Mouse (Mus musculus) E14TG2a.4 (cell line): ENCODE results near the gene Clec9a.

ENCODE experiments used
- H3K27me3 ChIP-seq: 2 replicates; pipeline ENCODE4 v1.6.1; 2014; ENCODE audit warnings: low read length, control low read depth; ENCODE audit not compliant: insufficient read depth
- H3K36me3 ChIP-seq: 2 replicates; pipeline ENCODE4 v1.6.1; 2014; ENCODE audit warnings: low read length, control low read depth; ENCODE audit not compliant: insufficient read depth
- H3K4me1 ChIP-seq: replicated peaks from 2 replicates; pipeline ENCODE4 v1.6.1; 2014; ENCODE audit warnings: low read depth, low read length, control low read depth
- H3K4me3 ChIP-seq: replicated peaks from 2 replicates; pipeline ENCODE4 v1.5.1; 2014; ENCODE audit warnings: mild to moderate bottlenecking, low read length
- H3K9me3 ChIP-seq: 2 replicates; pipeline ENCODE4 v1.6.1; 2014; ENCODE audit warnings: low read length, control low read depth
- CTCF ChIP-seq: conservative IDR thresholded peaks from 2 replicates; pipeline ENCODE4 v1.5.1; 2014; ENCODE audit warnings: low read length
- NANOG ChIP-seq: IDR thresholded peaks from 2 replicates; pipeline ENCODE4 v1.6.1; 2014; ENCODE audit warnings: borderline replicate concordance, low read length, mixed read lengths
- POU5F1 ChIP-seq: IDR thresholded peaks from 2 replicates; pipeline ENCODE4 v1.6.1; 2014; ENCODE audit warnings: low read length, borderline replicate concordance

The Clec9a gene

GRCm38 (mm10) chr6:129385000-129385399, 23.7 kb upstream of the Clec9a start:
- Histone ChIP-seq H3K4me1 (0 out of 2 replicates have a peak, but pooled peaks cover 3% of the 10 kb centered on the region), H3K4me3 (no peak overlapping the region), H3K27me3 (no peaks in the 10 kb centered on the region), H3K36me3 (no peaks in the 10 kb centered on the region), H3K9me3 (no peaks in the 10 kb centered on the region)
- TF ChIP-seq CTCF (no peak), NANOG (no peak), POU5F1 (no peak)

DNA sequence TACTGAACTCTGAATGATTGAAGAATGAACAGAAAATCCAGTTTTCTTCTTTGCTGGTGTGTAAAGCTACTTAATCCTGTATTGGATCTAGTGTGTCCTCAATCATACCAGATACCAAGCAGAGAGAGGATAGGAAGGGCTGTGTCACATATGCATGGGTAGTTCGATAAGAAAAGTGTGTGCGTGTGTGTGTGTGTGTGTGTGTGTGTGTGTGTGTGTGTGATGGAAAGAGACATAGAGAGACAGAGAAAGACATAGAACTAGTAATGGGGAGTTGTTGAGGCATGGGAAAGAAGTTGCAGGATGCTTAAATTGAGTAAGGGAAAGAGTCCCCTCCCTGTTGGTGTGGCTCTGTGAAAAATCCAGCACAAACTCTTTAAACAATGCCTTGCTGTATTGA, 22.9 kb upstream of the Clec9a start, which contains the start of gene Clec12b:
Clec12b (minus strand) TSS at position 101 of the 400 bp plus-strand sequence.
- Histone ChIP-seq H3K4me1 (0 out of 2 replicates have a peak, but pooled peaks cover 3% of the 10 kb centered on the region), H3K9me3 (no peaks in the 10 kb centered on the region), H3K36me3 (no peaks in the 10 kb centered on the region), H3K27me3 (no peaks in the 10 kb centered on the region), H3K4me3 (no peak within 1 kb of the TSS)
- TF ChIP-seq POU5F1 (no peak), NANOG (no peak), CTCF (no peak)

GRCm38 (mm10) chr6:129393087-129393720, 15.5 kb upstream of the Clec9a start:
- peak; percentile 23; the same call in 1 of the 2 replicates for TF ChIP-seq CTCF
- no peak for TF ChIP-seq NANOG
- no peaks in the 10 kb centered on the region for H3K36me3 ChIP-seq
- H3K9me3 ChIP-seq, result no peaks in the 10 kb centered on the region
- H3K27me3 ChIP-seq, result no peaks in the 10 kb centered on the region
- H3K4me3 ChIP-seq, result no peak overlapping the region
- H3K4me1 ChIP-seq, result no peaks in the 10 kb centered on the region

GRCm38 (mm10) chr6:129393732-129394131, 14.9 kb upstream of the Clec9a start:
- no peak overlapping the region for H3K4me3 ChIP-seq
- H3K27me3 ChIP-seq, result no peaks in the 10 kb centered on the region
- H3K4me1 ChIP-seq, result no peaks in the 10 kb centered on the region
- no peaks in the 10 kb centered on the region for H3K9me3 ChIP-seq
- H3K36me3 ChIP-seq, result no peaks in the 10 kb centered on the region
- TF ChIP-seq POU5F1 (no peak), CTCF (no peak), NANOG (no peak)

DNA sequence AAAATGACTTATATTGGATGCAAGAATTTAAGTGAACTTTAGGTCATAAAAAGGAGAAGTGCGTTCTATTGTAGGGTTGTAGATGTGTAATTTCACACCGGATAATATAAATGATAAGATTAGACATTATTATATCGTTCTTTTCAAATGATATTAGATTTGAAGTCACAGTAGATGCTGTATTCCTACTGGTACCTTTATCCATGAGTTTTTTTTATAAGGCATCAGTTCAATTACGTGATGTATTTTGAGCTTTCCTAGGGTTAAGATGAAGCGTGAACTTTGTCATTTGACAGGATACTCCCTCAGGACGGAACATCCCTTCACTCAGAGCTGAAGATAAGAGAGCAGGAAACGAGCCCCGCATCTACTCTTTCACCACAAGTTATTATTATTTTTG, 11.7 kb upstream of the Clec9a start, which contains the start of gene Clec1b:
Clec1b (plus strand) TSS at position 301 of the 400 bp plus-strand sequence.
- H3K27me3 ChIP-seq, result no peaks in the 10 kb centered on the region
- no peaks in the 10 kb centered on the region for H3K36me3 ChIP-seq
- TF ChIP-seq POU5F1 (no peak), CTCF (no peak), NANOG (no peak)
- no peak within 1 kb of the TSS for H3K4me3 ChIP-seq
- H3K4me1 ChIP-seq, result no peaks in the 10 kb centered on the region
- no peaks in the 10 kb centered on the region for H3K9me3 ChIP-seq

DNA sequence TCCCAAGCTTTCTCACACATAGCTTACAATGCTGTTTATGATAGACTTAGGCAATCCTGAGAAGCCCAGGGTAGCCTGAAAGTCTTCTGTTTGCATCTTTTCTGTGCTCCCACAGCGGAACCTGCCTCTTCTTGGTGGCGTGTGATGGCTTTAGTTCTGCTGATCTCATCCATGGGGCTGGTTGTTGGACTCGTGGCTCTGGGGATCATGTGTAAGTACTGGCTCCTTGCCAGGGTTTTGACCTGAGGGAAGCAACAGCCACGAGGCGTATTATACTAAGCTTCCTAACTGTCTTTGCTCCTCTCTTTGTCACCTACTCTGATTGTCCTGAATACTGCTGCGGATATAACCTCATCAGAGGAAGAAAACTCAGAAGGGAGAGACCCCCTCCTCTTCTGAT, 8.7 kb upstream of the Clec9a start:
- Histone ChIP-seq H3K4me3 (no peak overlapping the region), H3K27me3 (no peaks in the 10 kb centered on the region), H3K9me3 (no peaks in the 10 kb centered on the region), H3K36me3 (no peaks in the 10 kb centered on the region), H3K4me1 (no peaks in the 10 kb centered on the region)
- TF ChIP-seq NANOG, result no peak
- TF ChIP-seq POU5F1, result no peak
- no peak for TF ChIP-seq CTCF

- TF ChIP-seq POU5F1 (no peak), CTCF (no peak), NANOG (no peak)
- Histone ChIP-seq H3K27me3 (no peaks in the 10 kb centered on the region), H3K9me3 (no peaks in the 10 kb centered on the region), H3K4me1 (no peaks in the 10 kb centered on the region), H3K36me3 (no peaks in the 10 kb centered on the region), H3K4me3 (no peak overlapping the region)
Observed at GRCm38 (mm10) chr6:129402404-129402803, 6.3 kb upstream of the Clec9a start.

GRCm38 (mm10) chr6:129403391-129403790, 5.3 kb upstream of the Clec9a start:
- H3K27me3 ChIP-seq, result no peaks in the 10 kb centered on the region
- no peak overlapping the region for H3K4me3 ChIP-seq
- H3K9me3 ChIP-seq, result no peaks in the 10 kb centered on the region
- TF ChIP-seq CTCF (no peak), POU5F1 (no peak), NANOG (no peak)
- H3K36me3 ChIP-seq, result no peaks in the 10 kb centered on the region
- H3K4me1 ChIP-seq, result no peaks in the 10 kb centered on the region

DNA sequence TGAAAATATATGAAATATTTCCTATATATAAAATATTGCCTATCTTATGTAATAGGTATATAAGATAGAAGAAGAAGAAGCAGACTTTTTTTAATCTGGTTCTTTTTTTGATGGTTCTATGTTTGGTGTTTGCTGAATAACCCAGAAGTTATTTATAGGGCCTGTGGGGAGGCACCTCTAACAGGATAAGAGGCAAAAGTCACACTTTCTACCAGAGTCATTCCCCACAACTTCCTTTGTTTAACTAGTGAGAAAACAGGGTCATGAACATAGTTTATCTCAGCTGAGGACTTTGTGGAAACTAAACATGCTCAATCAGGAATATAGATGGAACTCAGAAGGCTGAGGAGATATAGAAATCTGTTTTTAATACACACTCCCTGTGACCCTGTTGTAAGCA, 2.7 kb upstream of the Clec9a start:
- Histone ChIP-seq H3K9me3 (no peaks in the 10 kb centered on the region), H3K4me1 (no peaks in the 10 kb centered on the region), H3K36me3 (no peaks in the 10 kb centered on the region), H3K27me3 (no peaks in the 10 kb centered on the region), H3K4me3 (no peak overlapping the region)
- TF ChIP-seq POU5F1, result no peak
- TF ChIP-seq NANOG, result no peak
